Mouse (Mus musculus) kidney, embryonic 16.5 days (tissue): ENCODE data around the gene Cldn24. TPM values are rescaled to one million over a fixed set of nuclear protein-coding genes. Genes with fewer than 3 reads are reported as not detected.
A peak's percentile ranks its signal among the peaks of the same experiment; 100 is the strongest.

ENCODE experiments used
- ATAC-seq: fragments of 200-750 bp; cut with Nextera tagmentation; 2 replicates; pipeline ENCODE4 v1.8.0; 2017; ENCODE audit warnings: moderate TSS enrichment; ENCODE audit not compliant: low FRiP score, low TSS enrichment
- H3K27ac ChIP-seq: fragments of 300-500 bp; sonication (generic); 2 replicates; pipeline ENCODE4 v1.5.1; 2014; ENCODE audit warnings: low read length
- H3K27me3 ChIP-seq: fragments of 300-500 bp; sonication (generic); 2 replicates; pipeline ENCODE4 v1.6.1; 2014; ENCODE audit warnings: low read length, control low read depth, mixed read lengths; ENCODE audit not compliant: insufficient read depth
- H3K36me3 ChIP-seq: fragments of 300-500 bp; sonication (generic); 2 replicates; pipeline ENCODE4 v1.6.1; 2014; ENCODE audit warnings: low read length, control low read depth, mixed read lengths; ENCODE audit not compliant: insufficient read depth
- H3K4me1 ChIP-seq: fragments of 300-500 bp; sonication (generic); 2 replicates; pipeline ENCODE4 v1.6.1; 2014; ENCODE audit warnings: low read length, control low read depth, mixed read lengths; ENCODE audit not compliant: insufficient read depth
- H3K4me2 ChIP-seq: fragments of 300-500 bp; sonication (generic); replicated peaks from 2 replicates; pipeline ENCODE4 v1.6.1; 2014; ENCODE audit warnings: low read depth, low read length
- H3K4me3 ChIP-seq: fragments of 300-500 bp; sonication (generic); 2 replicates; pipeline ENCODE4 v1.5.1; 2014; ENCODE audit warnings: mild to moderate bottlenecking, low read length
- H3K9ac ChIP-seq: fragments of 300-500 bp; sonication (generic); replicated peaks from 2 replicates; pipeline ENCODE4 v1.6.1; 2014; ENCODE audit warnings: low read length
- H3K9me3 ChIP-seq: fragments of 300-500 bp; sonication (generic); 2 replicates; pipeline ENCODE4 v1.6.1; 2016; ENCODE audit warnings: low read length, control low read depth
- WGBS: fragments of 180-500 bp; shearing (Covaris S2); extraction: QIAGEN DNeasy Blood & Tissue Kit; methylation state at CpG from one replicate; pipeline ENCODE4 v1.1.7; 2014; 5-methylcytosine and 5-hydroxymethylcytosine counted together
- polyA plus RNA-seq: library from polyadenylated mRNA; unstranded; fragments of >200 nt; fragmentation: Nextera tagmentation; extraction: Ambion mirVana; gene quantifications from 2 replicates; pipeline ENCODE4 v1.2.1, GENCODE M21; 2015

Cldn24 gene
- polyA plus RNA-seq, 1 experiment from 2014 or later: not detected

- no peak overlapping the region for H3K9ac ChIP-seq
- no peaks in the 10 kb centered on the region for H3K27me3 ChIP-seq
- WGBS: 44% methylated on average over 10 of the region's 10 CpGs
- peaks cover 13% of the 10 kb centered on the region; the same call in 1 of the 2 replicates for H3K4me1 ChIP-seq
- H3K4me2 ChIP-seq: no peak overlapping the region
- H3K9me3 ChIP-seq: no peaks in the 10 kb centered on the region
- H3K4me3 ChIP-seq: no peak overlapping the region
- H3K36me3 ChIP-seq: peaks cover 6% of the 10 kb centered on the region; the same call in 1 of the 2 replicates
- ATAC-seq: no peak
- no peak overlapping the region for H3K27ac ChIP-seq
Observed at GRCm38 (mm10) chr8:47823777-47824176, 1.8 kb downstream of the Cldn24 start.

- Histone ChIP-seq H3K27me3 (no peaks in the 10 kb centered on the region), H3K27ac (no peak within 1 kb of the TSS), H3K4me2 (no peak within 1 kb of the TSS), H3K9me3 (no peaks in the 10 kb centered on the region), H3K36me3 (peaks cover 10% of the 10 kb centered on the region; the same call in 1 of the 2 replicates), H3K4me1 (peaks cover 14% of the 10 kb centered on the region; the same call in 1 of the 2 replicates), H3K4me3 (no peak within 1 kb of the TSS), H3K9ac (no peak within 1 kb of the TSS)
- no peak for ATAC-seq
- 77% methylated on average over 13 of the region's 13 CpGs for WGBS
Observed at GRCm38 (mm10) chr8:47824182-47824581, 2.2 kb downstream of the Cldn24 start, which contains the start of gene Cldn22. Gene Cldn22 (plus strand): TSS chr8:47824482.

GRCm38 (mm10) chr8:47825596-47825995, 3.7 kb downstream of the Cldn24 start:
- H3K27ac ChIP-seq: peak overlapping the region; percentile 38; the same call in 1 of the 2 replicates
- H3K9me3 ChIP-seq: no peaks in the 10 kb centered on the region
- no peak overlapping the region for H3K4me3 ChIP-seq
- 32% methylated on average over 5 of the region's 5 CpGs for WGBS
- no peak overlapping the region for H3K9ac ChIP-seq
- no peaks in the 10 kb centered on the region for H3K27me3 ChIP-seq
- no peak overlapping the region for H3K4me2 ChIP-seq
- H3K36me3 ChIP-seq: peaks cover 24% of the 10 kb centered on the region
- 0 out of 2 replicates have a peak, but pooled peaks have one; percentile 16 for ATAC-seq
- peaks cover 14% of the 10 kb centered on the region; the same call in 1 of the 2 replicates for H3K4me1 ChIP-seq

GRCm38 (mm10) chr8:47826911-47827310, 5.0 kb downstream of the Cldn24 start:
- Histone ChIP-seq H3K27ac (no peak overlapping the region), H3K4me3 (no peak overlapping the region), H3K36me3 (peaks cover 35% of the 10 kb centered on the region), H3K9ac (no peak overlapping the region), H3K4me2 (no peak overlapping the region), H3K9me3 (no peaks in the 10 kb centered on the region), H3K27me3 (no peaks in the 10 kb centered on the region), H3K4me1 (peaks cover 14% of the 10 kb centered on the region; the same call in 1 of the 2 replicates)
- 58% methylated on average over 9 of the region's 9 CpGs for WGBS
- ATAC-seq: peak; percentile 70; the same call in 1 of the 2 replicates

GRCm38 (mm10) chr8:47832616-47833015, 10.7 kb downstream of the Cldn24 start:
- Histone ChIP-seq H3K4me3 (no peak overlapping the region), H3K4me2 (no peak overlapping the region), H3K9me3 (no peaks in the 10 kb centered on the region), H3K27me3 (no peaks in the 10 kb centered on the region), H3K9ac (no peak overlapping the region), H3K4me1 (0 out of 2 replicates have a peak, but pooled peaks cover 11% of the 10 kb centered on the region), H3K36me3 (peaks cover 40% of the 10 kb centered on the region), H3K27ac (no peak overlapping the region)
- 80% methylated on average over 6 of the region's 6 CpGs for WGBS
- ATAC-seq: no peak

- H3K4me3 ChIP-seq: no peak overlapping the region
- no peaks in the 10 kb centered on the region for H3K27me3 ChIP-seq
- H3K4me1 ChIP-seq: no peaks in the 10 kb centered on the region
- H3K9ac ChIP-seq: no peak overlapping the region
- no peaks in the 10 kb centered on the region for H3K9me3 ChIP-seq
- H3K27ac ChIP-seq: no peak overlapping the region
- no peak for ATAC-seq
- H3K36me3 ChIP-seq: peaks cover 35% of the 10 kb centered on the region
- WGBS: 46% methylated on average over 1 of the region's 1 CpGs
- no peak overlapping the region for H3K4me2 ChIP-seq
Observed at GRCm38 (mm10) chr8:47833944-47834343, 12.0 kb downstream of the Cldn24 start.

- Histone ChIP-seq H3K4me2 (no peak overlapping the region), H3K4me3 (no peak overlapping the region), H3K9ac (no peak overlapping the region), H3K4me1 (no peaks in the 10 kb centered on the region), H3K9me3 (peaks cover 6% of the 10 kb centered on the region; the same call in 1 of the 2 replicates), H3K27me3 (no peaks in the 10 kb centered on the region), H3K27ac (no peak overlapping the region), H3K36me3 (peaks cover 66% of the 10 kb centered on the region)
- WGBS: 81% methylated on average over 7 of the region's 7 CpGs
- no peak for ATAC-seq
Observed at GRCm38 (mm10) chr8:47843063-47843462, 21.1 kb downstream of the Cldn24 start.

- WGBS: 98% methylated on average over 10 of the region's 10 CpGs
- Histone ChIP-seq H3K9me3 (peaks cover 6% of the 10 kb centered on the region; the same call in 1 of the 2 replicates), H3K4me1 (no peaks in the 10 kb centered on the region), H3K4me3 (no peak overlapping the region), H3K36me3 (peaks cover 72% of the 10 kb centered on the region), H3K27me3 (no peaks in the 10 kb centered on the region), H3K27ac (no peak overlapping the region), H3K9ac (no peak overlapping the region), H3K4me2 (no peak overlapping the region)
- ATAC-seq: no peak
Observed at GRCm38 (mm10) chr8:47843651-47844050, 21.7 kb downstream of the Cldn24 start.

GRCm38 (mm10) chr8:47845956-47846355, 24.0 kb downstream of the Cldn24 start:
- H3K4me2 ChIP-seq: no peak overlapping the region
- H3K36me3 ChIP-seq: peaks cover 74% of the 10 kb centered on the region
- H3K4me1 ChIP-seq: no peaks in the 10 kb centered on the region
- no peak overlapping the region for H3K9ac ChIP-seq
- ATAC-seq: peak; percentile 17; the same call in 1 of the 2 replicates
- 43% methylated on average over 13 of the region's 13 CpGs for WGBS
- no peaks in the 10 kb centered on the region for H3K27me3 ChIP-seq
- H3K27ac ChIP-seq: no peak overlapping the region
- no peak overlapping the region for H3K4me3 ChIP-seq
- no peaks in the 10 kb centered on the region for H3K9me3 ChIP-seq

- ATAC-seq: no peak
- WGBS: 94% methylated on average over 14 of the region's 14 CpGs
- H3K27ac ChIP-seq: no peak overlapping the region
- no peak overlapping the region for H3K9ac ChIP-seq
- no peak overlapping the region for H3K4me2 ChIP-seq
- H3K4me1 ChIP-seq: peaks cover 8% of the 10 kb centered on the region; the same call in 1 of the 2 replicates
- no peaks in the 10 kb centered on the region for H3K27me3 ChIP-seq
- peaks cover 68% of the 10 kb centered on the region for H3K36me3 ChIP-seq
- H3K4me3 ChIP-seq: no peak overlapping the region
- no peaks in the 10 kb centered on the region for H3K9me3 ChIP-seq
Observed at GRCm38 (mm10) chr8:47847161-47847560, 25.2 kb downstream of the Cldn24 start.
